Mouse (Mus musculus) adrenal gland, adult 8-10 months (tissue): ENCODE results near the gene Il2rb. TPM values are rescaled to one million over a fixed set of nuclear protein-coding genes. Genes with fewer than 3 reads are reported as not detected.

Experiments used
- DNase-seq: peaks from one replicate; pipeline ENCODE4 v3.0.0; 2022
- total RNA-seq, 4 experiments: library from RNA; stranded (reverse); gene quantifications; 2 replicates each; pipeline ENCODE4 v1.2.4; 2022

Il2rb gene
- total RNA-seq, 4 experiments from 2014 or later: 1.2 to 2.7 (median 1.9) TPM

DNA sequence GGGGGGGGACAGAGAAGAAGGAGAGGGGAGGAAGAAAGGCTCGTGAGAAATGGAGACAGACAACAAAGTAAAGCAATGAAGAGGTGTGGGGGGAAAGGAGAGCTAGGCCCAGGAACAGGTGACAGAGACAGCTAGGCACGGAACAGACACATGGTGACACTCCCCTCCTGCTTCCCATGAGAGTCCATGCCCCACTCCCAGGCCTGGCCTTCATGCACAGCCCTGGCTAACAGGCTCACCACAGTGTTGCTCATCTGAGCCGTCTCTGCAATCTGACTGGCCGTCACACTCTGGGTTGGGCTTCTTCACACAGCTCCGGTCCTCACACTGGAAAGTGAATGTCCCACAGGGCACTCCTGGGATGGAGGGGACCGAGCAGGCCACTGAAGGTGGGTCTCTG, 51.2 kb downstream of the Il2rb start:
- DNase-seq: no peak

DNA sequence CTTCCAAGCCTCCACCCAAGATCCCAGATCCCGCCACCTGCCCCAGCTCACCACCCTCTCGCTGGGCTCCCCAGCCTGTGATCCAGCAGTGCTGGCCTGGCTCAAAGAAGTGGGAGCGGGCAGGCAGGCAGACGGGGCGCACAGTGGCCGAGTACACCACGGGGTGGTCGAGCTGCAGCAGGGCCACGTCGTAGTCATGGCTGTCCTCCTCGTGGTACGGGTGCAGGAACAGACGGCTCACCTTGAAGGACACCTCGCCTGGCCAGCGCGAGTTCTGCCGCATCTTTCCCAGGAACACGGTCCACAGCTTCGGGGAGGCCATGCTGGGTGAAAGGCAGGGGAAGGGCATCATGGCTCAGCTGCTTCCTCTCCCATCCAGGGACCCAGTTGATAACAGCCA, 52.8 kb downstream of the Il2rb start:
- no peak for DNase-seq

DNA sequence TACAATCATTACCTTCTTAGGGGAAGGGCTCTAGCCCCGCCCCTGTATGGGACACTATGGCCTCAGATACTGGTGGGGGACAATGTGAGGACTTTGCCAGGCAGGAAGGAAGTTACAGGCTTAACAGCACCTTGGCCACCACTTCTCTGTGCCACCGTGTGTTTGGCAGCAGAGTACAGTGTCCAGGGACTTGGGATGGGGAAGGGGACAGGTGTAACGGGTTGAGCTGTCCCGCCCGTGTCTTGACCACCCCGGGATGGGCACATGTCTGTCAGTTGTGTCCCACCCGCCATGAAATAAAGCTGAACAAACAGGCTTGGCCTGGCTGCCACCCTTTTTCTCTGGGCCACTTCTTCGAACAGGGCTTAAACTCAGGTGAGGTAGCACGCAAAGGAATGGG, 56.1 kb downstream of the Il2rb start:
- DNase-seq: no peak

DNA sequence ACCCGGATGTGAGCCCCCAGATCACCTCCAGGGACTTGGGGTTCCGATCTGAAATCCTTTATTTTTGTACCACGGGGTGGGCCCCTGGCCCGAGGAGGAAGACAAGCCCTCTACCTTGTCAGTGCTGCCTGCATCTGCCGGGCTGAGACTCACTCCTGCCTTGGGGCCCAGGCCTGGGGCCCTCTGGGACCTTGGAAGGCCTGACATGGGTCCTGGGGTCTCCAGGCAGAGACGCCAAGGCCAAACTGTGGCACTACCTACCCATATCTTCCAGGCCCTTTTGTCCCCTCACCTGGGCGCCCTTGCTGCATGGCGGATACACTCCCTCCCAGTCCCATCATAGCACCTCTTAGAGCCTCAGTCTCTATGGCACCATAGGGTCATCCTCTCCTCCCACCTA, 56.6 kb downstream of the Il2rb start:
- no peak for DNase-seq

DNA sequence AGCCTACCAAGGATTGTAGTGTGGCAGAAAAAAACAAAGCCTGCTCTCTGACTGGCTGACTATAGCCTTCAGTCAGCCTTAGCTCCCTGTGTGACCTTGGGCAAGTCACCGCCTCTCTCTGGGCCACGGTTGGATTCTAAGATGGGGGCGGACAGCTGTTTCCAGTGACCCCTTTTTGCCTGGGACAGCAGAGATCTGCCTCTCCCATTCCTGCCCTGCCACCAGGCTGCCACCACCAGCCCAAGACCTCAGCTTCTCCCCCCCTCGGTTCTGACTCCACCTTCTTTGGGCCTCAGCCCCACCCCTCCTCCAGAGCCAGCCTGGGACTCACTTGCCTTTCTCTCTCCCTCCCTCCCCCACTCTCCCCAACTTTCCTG, 57.1 kb downstream of the Il2rb start:
- peak; percentile 82 for DNase-seq

DNA sequence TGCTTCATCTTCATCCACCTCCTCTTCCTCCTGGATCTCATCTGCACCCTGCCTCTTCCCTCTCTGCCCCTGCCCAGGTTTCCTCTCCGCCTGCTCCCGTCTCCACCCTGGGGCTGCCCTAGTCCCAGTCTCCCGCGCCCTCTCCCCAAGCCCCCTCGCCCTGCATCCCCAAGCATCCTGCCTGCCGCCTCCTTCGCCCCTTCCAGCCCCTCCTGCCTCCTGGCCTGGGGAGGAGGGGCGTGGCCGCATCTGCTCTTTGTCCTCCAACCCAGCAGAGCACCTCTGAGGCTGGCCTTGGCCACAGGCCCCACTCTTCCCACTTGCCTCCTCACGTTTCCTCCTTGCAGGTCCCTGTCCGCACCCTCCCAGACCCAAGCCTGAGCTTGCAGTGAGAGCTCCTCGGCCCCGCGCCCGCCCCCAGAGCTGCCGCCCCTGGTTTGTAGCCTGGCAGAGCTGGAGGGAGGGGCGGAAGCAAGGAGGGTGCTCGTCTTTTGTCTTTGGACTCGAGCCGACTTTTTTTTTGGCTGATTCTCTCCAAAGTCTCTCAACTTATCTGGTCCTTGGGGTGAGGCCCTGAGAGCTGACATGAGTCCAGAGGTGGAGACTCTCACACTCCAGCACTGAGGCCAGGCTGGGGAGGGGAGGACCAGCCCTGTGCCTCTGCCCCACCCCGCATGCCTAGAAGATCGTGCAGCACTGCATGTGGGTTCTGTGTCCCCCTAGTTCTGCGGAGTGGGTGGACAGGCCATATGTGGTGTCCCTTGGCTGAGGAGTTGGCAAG, 57.6 kb downstream of the Il2rb start:
- peak; percentile 83 for DNase-seq

DNA sequence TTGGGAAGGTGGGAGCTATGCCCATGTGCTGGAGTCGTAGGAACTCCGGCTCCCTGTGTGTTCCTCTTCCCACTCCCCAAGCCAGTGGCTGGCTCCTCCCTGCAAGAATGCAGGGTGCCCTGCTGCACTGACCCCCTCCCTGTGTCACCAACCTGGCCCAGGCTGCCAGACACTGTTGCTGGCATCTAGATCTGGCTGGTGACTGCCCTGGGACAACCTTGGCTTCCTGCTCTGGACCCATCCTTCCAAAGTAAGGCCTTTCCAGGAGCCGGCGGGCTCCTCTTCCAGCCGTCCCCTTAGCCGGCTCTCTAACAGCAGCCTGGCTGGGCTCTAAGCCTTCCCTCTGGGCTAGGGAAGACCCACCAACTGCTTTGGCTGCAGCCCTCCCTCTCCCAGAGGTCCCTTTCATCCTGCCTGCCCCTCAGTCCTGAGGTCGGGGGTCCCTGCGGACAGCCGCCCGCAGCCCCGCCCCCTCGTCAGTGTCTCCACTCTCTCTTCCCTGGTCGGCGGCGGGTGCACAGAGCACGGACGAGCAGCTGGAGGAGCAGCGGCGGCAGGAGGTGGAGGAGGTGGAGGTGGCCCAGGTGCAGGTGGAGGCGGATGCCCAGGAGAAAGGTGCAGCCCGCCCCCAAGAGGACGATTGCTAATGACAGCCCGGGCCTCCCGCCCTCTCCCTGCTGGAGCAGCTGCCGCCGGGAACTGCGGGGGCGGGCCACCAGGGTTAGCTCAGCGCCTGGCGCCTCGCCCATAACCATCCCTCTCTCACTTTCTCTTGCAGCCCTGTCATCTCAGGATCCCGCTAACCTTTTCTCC, 58.5 kb downstream of the Il2rb start:
- DNase-seq: peak; percentile 90

DNA sequence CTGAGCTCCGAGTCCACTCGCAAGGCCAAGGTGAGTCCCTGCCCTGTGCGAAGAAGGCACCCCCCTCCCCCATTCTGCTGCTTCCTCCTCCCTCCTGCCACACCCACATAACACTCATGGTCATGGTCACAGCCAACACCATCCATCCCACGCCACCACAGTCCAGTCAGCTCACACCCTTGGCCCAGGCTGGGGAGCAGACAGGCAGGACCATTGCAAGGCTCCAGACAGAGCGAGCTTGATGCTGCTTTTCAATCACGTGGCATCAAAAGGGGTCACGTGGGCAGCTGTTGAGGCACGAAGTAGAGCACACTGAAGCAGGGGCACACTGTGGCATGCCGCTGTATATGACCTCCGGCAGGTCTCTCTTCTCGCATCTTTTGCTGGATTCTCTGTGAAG, 59.4 kb downstream of the Il2rb start:
- no peak for DNase-seq

DNA sequence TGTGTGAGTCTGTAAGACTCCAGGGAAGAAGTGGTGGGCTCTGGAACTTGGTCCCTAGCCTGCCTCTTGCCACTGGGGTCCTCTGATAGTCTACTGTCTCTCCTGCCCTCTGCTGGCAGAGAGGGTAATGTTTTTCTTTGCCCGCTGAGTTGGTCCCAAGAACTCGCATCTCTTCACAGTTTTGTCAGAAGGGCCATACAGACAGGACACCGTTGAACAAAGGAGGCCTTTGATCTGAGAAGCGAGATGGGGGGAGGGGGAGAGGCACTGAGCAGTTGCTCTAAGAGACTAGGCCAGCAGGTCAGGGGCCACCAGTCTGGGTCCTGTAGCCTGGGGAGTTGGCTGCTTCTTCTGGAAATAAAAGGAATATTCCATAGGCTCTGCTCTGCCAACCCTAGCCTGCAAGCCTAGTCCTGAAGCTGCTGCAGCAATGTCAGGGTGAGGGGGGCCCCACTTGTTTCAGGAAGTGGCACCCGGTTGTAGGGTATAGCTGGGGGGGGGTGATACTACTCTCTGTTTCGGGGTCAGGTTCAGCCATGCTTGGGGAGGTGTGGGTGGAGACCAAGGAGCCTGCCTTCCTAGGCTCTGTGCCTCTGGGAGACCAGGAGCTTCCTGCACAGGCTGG, 60.1 kb downstream of the Il2rb start:
- no peak for DNase-seq

DNA sequence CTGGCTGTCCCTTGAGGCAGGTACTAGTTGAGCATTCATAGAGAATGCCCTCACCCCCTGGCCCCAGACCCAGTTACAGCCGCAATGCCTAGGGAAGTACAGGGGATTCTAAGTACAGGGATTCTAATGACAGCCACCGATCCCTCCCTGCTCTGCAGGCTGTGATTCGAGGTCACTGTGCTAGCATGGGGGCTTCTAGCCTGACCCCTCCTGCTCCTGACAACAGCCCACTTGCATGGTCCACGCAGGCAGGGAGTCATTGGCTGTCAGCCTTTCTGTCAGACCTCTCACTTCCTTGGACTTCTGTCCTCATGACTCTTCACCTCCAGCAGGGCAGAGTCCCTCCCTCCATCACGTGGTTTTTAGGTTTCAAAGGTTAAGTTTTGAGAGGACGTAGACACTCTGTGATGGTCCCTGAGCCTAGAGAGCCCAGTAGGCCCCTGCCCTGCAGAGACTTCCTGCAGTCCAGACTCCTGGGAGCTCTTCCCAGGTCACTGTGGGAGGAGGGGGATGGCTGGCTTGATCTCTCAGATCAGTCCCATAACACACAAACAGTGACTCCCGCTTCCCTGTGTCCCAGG, 63.4 kb downstream of the Il2rb start:
- no peak for DNase-seq

DNA sequence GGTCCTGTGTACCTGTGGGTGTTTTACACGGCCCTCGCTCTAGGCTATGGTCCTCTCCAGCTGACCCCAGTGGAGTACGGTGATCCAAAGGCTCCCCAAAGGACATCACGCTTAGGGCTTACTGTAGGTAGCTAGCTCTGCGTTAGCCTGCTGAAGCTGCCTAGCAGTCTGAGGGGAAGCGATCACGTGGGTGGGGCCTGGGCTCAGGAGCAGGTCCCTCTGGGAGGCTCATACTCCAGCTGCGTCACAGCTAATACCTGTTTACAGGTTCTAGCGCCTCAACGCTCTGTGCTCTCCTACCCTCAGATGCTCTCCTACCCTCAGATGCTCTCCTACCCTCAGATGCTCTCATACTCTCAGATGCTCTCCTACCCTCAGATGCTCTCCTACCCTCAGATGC, 64.2 kb downstream of the Il2rb start:
- DNase-seq: no peak

DNA sequence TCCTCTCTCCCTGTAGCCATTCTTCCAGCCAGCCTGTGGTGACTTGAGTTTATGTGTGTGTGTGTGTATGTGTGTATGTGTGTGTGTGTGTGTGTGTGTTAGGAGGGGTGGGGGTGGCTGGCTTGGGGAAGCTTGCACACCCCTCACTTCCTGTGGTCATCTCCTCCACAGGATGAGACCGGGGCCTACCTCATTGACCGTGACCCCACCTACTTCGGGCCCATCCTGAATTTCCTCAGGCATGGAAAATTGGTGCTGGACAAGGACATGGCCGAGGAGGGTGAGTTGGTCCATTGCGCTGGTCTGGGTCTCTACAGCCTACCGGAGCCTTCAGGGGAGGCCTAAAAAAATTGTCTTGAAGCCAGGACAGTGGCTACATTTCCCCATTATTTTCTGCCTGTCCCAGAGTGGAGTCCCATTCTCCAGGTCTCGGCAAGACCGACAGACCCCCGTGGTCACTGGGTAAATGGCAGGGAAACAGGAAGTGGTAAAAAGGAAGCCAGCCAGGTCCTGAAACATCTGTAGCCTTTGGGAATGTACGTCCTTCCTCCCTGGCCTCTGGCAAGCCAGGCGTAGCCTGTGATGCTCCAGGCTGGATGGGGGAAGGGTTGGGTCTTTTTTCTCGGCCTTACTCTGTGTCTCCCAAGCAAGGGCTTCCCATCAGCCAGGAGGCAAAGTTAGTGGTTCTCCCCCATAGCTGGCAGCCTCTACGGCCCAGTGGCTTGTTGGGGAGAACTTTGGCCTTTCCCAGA, 65.0 kb downstream of the Il2rb start:
- no peak for DNase-seq

Other genes starting within 250 kb of the Il2rb start
- 1 to 10 TPM in 2 of 4 experiments, under 1 TPM in 2; 0.70 to 2.2 (median 1.4) TPM for gene Csf2rb2, start 189.6 kb downstream of the Il2rb start, total RNA-seq
- 1 to 10 TPM; 4.6 to 7.9 (median 6.9) TPM for gene Csf2rb, start 169.5 kb downstream of the Il2rb start, total RNA-seq
- under 1 TPM in 1 of 4 experiments, not detected in 3; 0.31 TPM for gene Tex33, start 99.4 kb downstream of the Il2rb start, total RNA-seq
- gene Tst, start 89.4 kb downstream of the Il2rb start, total RNA-seq: 100 to 1,000 TPM; 288 to 361 (median 321) TPM
- gene Mpst, start 88.9 kb downstream of the Il2rb start, total RNA-seq: 10 to 100 TPM; 47.5 to 53.8 (median 49.3) TPM
- gene Kctd17, start 66.7 kb downstream of the Il2rb start, total RNA-seq: 100 to 1,000 TPM in 2 of 4 experiments, 10 to 100 TPM in 2; 80.2 to 106 (median 96.4) TPM
- 1 to 10 TPM; 1.1 to 2.8 (median 2.0) TPM for gene Tmprss6, start 26.6 kb downstream of the Il2rb start, total RNA-seq
- gene C1qtnf6, start 36.1 kb upstream of the Il2rb start, total RNA-seq: 10 to 100 TPM; 19.3 to 41.2 (median 31.8) TPM
- gene Sstr3, start 49.4 kb upstream of the Il2rb start, total RNA-seq: under 1 TPM; 0.31 to 0.91 (median 0.49) TPM
- gene Rac2, start 77.5 kb upstream of the Il2rb start, total RNA-seq: 10 to 100 TPM in 2 of 4 experiments, 1 to 10 TPM in 2; 4.2 to 19.0 (median 7.7) TPM
- gene Cyth4, start 101.8 kb upstream of the Il2rb start, total RNA-seq: 10 to 100 TPM in 2 of 4 experiments, 1 to 10 TPM in 2; 8.1 to 21.3 (median 14.8) TPM
- 1 to 10 TPM; 4.1 to 7.4 (median 5.5) TPM for gene Elfn2, start 223.5 kb upstream of the Il2rb start, total RNA-seq